Mouse (Mus musculus) midbrain, postnatal 0 days (tissue): ENCODE measurements at regions not wholly inside any gene's neighbourhood (a gene's known extent, or its start where the extent isn't known, plus 50 kb on each side); places are given as distances from the start of the nearest gene placed in this dataset.
A peak's percentile ranks its signal among the peaks of the same experiment; 100 is the strongest.

Source experiments
- ATAC-seq: fragments of 200-750 bp; cut with Nextera tagmentation; 2 replicates; pipeline ENCODE4 v1.8.0; 2017; ENCODE audit warnings: moderate number of reproducible peaks, mild to moderate bottlenecking, moderate TSS enrichment, moderate library complexity; ENCODE audit not compliant: low FRiP score
- DNase-seq: peaks from one replicate; pipeline ENCODE4 v3.0.0-alpha.2; 2015; ENCODE audit warnings: low spot score
- H3K27ac ChIP-seq: fragments of 300-500 bp; sonication (generic); 2 replicates; pipeline ENCODE4 v1.5.1; 2014; ENCODE audit warnings: low read depth, mild to moderate bottlenecking, low read length, mixed read lengths
- H3K27me3 ChIP-seq: fragments of 300-500 bp; sonication (generic); 2 replicates; pipeline ENCODE4 v1.6.1; 2014; ENCODE audit warnings: low read length, control low read depth, mixed read lengths; ENCODE audit not compliant: insufficient read depth
- H3K36me3 ChIP-seq: fragments of 300-500 bp; sonication (generic); 2 replicates; pipeline ENCODE4 v1.6.1; 2014; ENCODE audit warnings: low read length, control low read depth, mixed read lengths; ENCODE audit not compliant: insufficient read depth
- H3K4me1 ChIP-seq: fragments of 300-500 bp; sonication (generic); 2 replicates; pipeline ENCODE4 v1.6.1; 2014; ENCODE audit warnings: mild to moderate bottlenecking, control low read depth, antibody characterized with exemption, low read length, mixed read lengths; ENCODE audit not compliant: insufficient read depth
- H3K4me2 ChIP-seq: fragments of 300-500 bp; sonication (generic); 2 replicates; pipeline ENCODE4 v1.6.1; 2014; ENCODE audit warnings: low read depth, mild to moderate bottlenecking, low read length, mixed read lengths; ENCODE audit not compliant: poor library complexity, severe bottlenecking
- H3K4me3 ChIP-seq: fragments of 300-500 bp; sonication (generic); 2 replicates; pipeline ENCODE4 v1.5.1; 2014; ENCODE audit warnings: low read depth, mild to moderate bottlenecking, low read length, moderate library complexity
- H3K9ac ChIP-seq: fragments of 300-500 bp; sonication (generic); replicated peaks from 2 replicates; pipeline ENCODE4 v1.6.1; 2014; ENCODE audit warnings: mild to moderate bottlenecking, low read length, moderate library complexity, mixed read lengths; ENCODE audit not compliant: poor library complexity, severe bottlenecking
- H3K9me3 ChIP-seq: fragments of 300-500 bp; sonication (generic); 2 replicates; pipeline ENCODE4 v1.6.1; 2016; ENCODE audit warnings: low read length, control low read depth
- CTCF ChIP-seq: IDR thresholded peaks from 2 replicates; pipeline ENCODE4 v1.5.1; 2016; ENCODE audit warnings: antibody characterized with exemption, mild to moderate bottlenecking
- WGBS: fragments of 180-500 bp; shearing (Covaris S2); extraction: QIAGEN DNeasy Blood & Tissue Kit; methylation state at CpG from one replicate; pipeline ENCODE4 v1.1.7; 2014; 5-methylcytosine and 5-hydroxymethylcytosine counted together

- Histone ChIP-seq H3K36me3 (no peaks in the 10 kb centered on the region), H3K9me3 (no peaks in the 10 kb centered on the region), H3K4me3 (no peak overlapping the region), H3K27me3 (no peaks in the 10 kb centered on the region), H3K4me2 (no peak overlapping the region), H3K9ac (no peak overlapping the region), H3K4me1 (no peaks in the 10 kb centered on the region), H3K27ac (no peak overlapping the region)
- ATAC-seq (no peak), DNase-seq (no peak)
- TF ChIP-seq CTCF = no peak
- WGBS = 67% methylated on average over 1 of the region's 1 CpGs
Observed at GRCm38 (mm10) chr7:135790167-135790566, 74.0 kb upstream of the Mki67 start.

GRCm38 (mm10) chr7:135790978-135791377 lies 74.8 kb upstream of the Mki67 start:
- Histone ChIP-seq H3K27me3 (no peaks in the 10 kb centered on the region), H3K9me3 (no peaks in the 10 kb centered on the region), H3K4me2 (no peak overlapping the region), H3K9ac (no peak overlapping the region), H3K4me1 (no peaks in the 10 kb centered on the region), H3K27ac (no peak overlapping the region), H3K4me3 (no peak overlapping the region), H3K36me3 (no peaks in the 10 kb centered on the region)
- DNase-seq = peak; percentile 83
- WGBS = 3% methylated on average over 3 of the region's 3 CpGs
- peak; percentile 95 for TF ChIP-seq CTCF
- no peak for ATAC-seq

- DNase-seq (no peak), ATAC-seq (no peak)
- Histone ChIP-seq H3K4me2 (no peak overlapping the region), H3K27ac (no peak overlapping the region), H3K9me3 (no peaks in the 10 kb centered on the region), H3K4me1 (no peaks in the 10 kb centered on the region), H3K27me3 (no peaks in the 10 kb centered on the region), H3K36me3 (no peaks in the 10 kb centered on the region), H3K9ac (no peak overlapping the region), H3K4me3 (no peak overlapping the region)
- TF ChIP-seq CTCF = peak; percentile 20; the same call in 1 of the 2 replicates
- WGBS = 74% methylated on average over 6 of the region's 6 CpGs
Observed at GRCm38 (mm10) chr7:135791953-135792690, 76.0 kb upstream of the Mki67 start.

GRCm38 (mm10) chr7:135792918-135793317 lies 76.8 kb upstream of the Mki67 start:
- 43% methylated on average over 8 of the region's 8 CpGs for WGBS
- no peak overlapping the region for H3K4me2 ChIP-seq
- ATAC-seq (no peak), DNase-seq (peak; percentile 28)
- H3K4me1 ChIP-seq = no peaks in the 10 kb centered on the region
- no peaks in the 10 kb centered on the region for H3K27me3 ChIP-seq
- H3K27ac ChIP-seq = no peak overlapping the region
- H3K36me3 ChIP-seq = no peaks in the 10 kb centered on the region
- no peak overlapping the region for H3K9ac ChIP-seq
- H3K9me3 ChIP-seq = no peaks in the 10 kb centered on the region
- no peak overlapping the region for H3K4me3 ChIP-seq
- TF ChIP-seq CTCF = peak; percentile 75

- Histone ChIP-seq H3K27me3 (no peaks in the 10 kb centered on the region), H3K27ac (no peak overlapping the region), H3K4me2 (no peak overlapping the region), H3K4me3 (no peak overlapping the region), H3K4me1 (no peaks in the 10 kb centered on the region), H3K36me3 (no peaks in the 10 kb centered on the region), H3K9ac (no peak overlapping the region), H3K9me3 (no peaks in the 10 kb centered on the region)
- WGBS = 41% methylated on average over 7 of the region's 7 CpGs
- no peak for DNase-seq
- TF ChIP-seq CTCF = no peak
- ATAC-seq = no peak
Observed at GRCm38 (mm10) chr7:135794238-135794637, 78.1 kb upstream of the Mki67 start.

GRCm38 (mm10) chr7:135794679-135795078 lies 78.5 kb upstream of the Mki67 start:
- no peaks in the 10 kb centered on the region for H3K36me3 ChIP-seq
- whole genome bisulfite sequencing = 67% methylated on average over 2 of the region's 2 CpGs
- TF ChIP-seq CTCF = no peak
- ATAC-seq (no peak), DNase-seq (no peak)
- H3K9ac ChIP-seq = no peak overlapping the region
- H3K4me1 ChIP-seq = no peaks in the 10 kb centered on the region
- no peak overlapping the region for H3K4me2 ChIP-seq
- H3K4me3 ChIP-seq = no peak overlapping the region
- no peaks in the 10 kb centered on the region for H3K27me3 ChIP-seq
- no peaks in the 10 kb centered on the region for H3K9me3 ChIP-seq
- H3K27ac ChIP-seq = no peak overlapping the region
